In the genomic region with DNA sequence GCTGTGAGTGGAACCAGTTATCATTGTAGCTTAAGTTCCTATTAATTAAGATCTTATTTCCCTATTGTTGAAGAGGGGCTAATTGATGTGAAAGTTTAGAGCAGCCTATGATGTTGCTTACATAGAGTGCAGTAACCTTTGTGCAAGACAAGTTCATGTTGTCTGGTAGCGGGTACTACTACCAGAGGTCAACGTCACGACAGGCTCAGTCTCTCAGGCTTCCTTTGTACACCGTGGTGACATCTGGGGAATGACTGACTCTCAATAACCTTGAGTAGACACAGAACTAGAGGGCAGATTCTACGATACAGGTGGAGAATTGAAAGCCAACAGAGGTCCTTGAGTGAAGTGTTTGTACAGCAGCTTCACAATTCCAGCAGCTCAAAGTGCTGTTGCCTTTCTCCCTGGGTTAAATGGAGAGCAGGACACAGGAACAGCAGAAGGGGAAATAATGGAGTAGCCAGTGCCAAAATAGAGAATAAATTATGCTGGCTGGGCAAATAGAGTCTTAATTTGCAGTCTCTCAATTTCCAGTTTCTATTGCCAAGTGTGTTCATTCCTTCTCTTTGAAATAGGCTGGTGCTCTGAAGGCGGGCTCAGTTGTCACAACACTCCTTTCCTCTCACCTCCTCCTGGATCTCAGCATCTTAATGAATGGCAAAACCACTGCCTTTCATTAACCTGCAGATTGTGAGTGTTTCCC, we compare ENCODE assay signal across 20 mouse cellular contexts.
DNase-seq lines count a peak whose midpoint lies in the region; ATAC-seq and TF ChIP-seq lines count a peak whose summit lies in the region.
"Had no signal": no experiment of that assay in that cellular context is flagged by ENCODE, and none has a peak within 500 bp of the region (broad histone marks: within the 10 kb centered on the region; RNA-seq: fewer than 3 reads in every experiment).

No protein-coding gene starts in this region.

- no peak for TF ChIP-seq EP300 in lung, postnatal 0 days (IDR thresholded peaks at IDR 0.05)

- no peaks in the 10 kb centered on the region for H3K27me3 ChIP-seq in forebrain, embryonic 15.5 days
- H3K27me3 ChIP-seq in forebrain, embryonic 10.5 days (ENCODE audit: poor library complexity, severe bottlenecking) = no peaks in the 10 kb centered on the region
- no peaks in the 10 kb centered on the region for H3K27me3 ChIP-seq in lung, postnatal 0 days (replicated peaks; ENCODE audit: insufficient read depth, low read length)
- H3K27me3 ChIP-seq: CH12.LX; embryonic facial prominence, embryonic 12.5 days; heart, embryonic 13.5 days; hindbrain, embryonic 12.5 days had no signal

- H3K27ac ChIP-seq in forebrain, embryonic 15.5 days (replicated peaks) = no peak overlapping the region
- H3K27ac ChIP-seq in forebrain, embryonic 10.5 days = no peak overlapping the region
- no peak overlapping the region for H3K27ac ChIP-seq in lung, postnatal 0 days (ENCODE audit: low read length)
- H3K27ac ChIP-seq: embryonic facial prominence, embryonic 12.5 days; heart, embryonic 13.5 days; hindbrain, embryonic 12.5 days had no signal

- no peaks in the 10 kb centered on the region for H3K9me3 ChIP-seq in forebrain, embryonic 15.5 days
- H3K9me3 ChIP-seq in forebrain, embryonic 10.5 days = no peaks in the 10 kb centered on the region
- no peaks in the 10 kb centered on the region for H3K9me3 ChIP-seq in lung, postnatal 0 days (ENCODE audit: low read length)
- H3K9me3 ChIP-seq: embryonic facial prominence, embryonic 12.5 days; heart, embryonic 13.5 days; hindbrain, embryonic 12.5 days had no signal

- no peak overlapping the region for H3K9ac ChIP-seq in forebrain, embryonic 15.5 days (replicated peaks)
- no peak overlapping the region for H3K9ac ChIP-seq in lung, postnatal 0 days (replicated peaks; ENCODE audit: low read depth)
- H3K9ac ChIP-seq: embryonic facial prominence, embryonic 12.5 days; heart, embryonic 13.5 days; hindbrain, embryonic 12.5 days had no signal

- H3K4me1 ChIP-seq in forebrain, embryonic 15.5 days = peaks cover 21% of the 10 kb centered on the region
- no peaks in the 10 kb centered on the region for H3K4me1 ChIP-seq in forebrain, embryonic 10.5 days
- H3K4me1 ChIP-seq in lung, postnatal 0 days (ENCODE audit: insufficient read depth, low read depth, low read length) = no peaks in the 10 kb centered on the region
- H3K4me1 ChIP-seq: embryonic facial prominence, embryonic 12.5 days; heart, embryonic 13.5 days; hindbrain, embryonic 12.5 days had no signal

- no peak for DNase-seq in forebrain, embryonic 10.5 days (ENCODE audit: extremely low spot score, low spot score)
- peak; percentile 48 for DNase-seq in lung, postnatal 0 days (ENCODE audit: low spot score)
- DNase-seq in lung, postnatal 25 days (ENCODE audit: low spot score) = no peak
- peak; percentile 70 for DNase-seq in brain, embryonic 14.5 days (ENCODE audit: low read depth)
- no peak for DNase-seq in cerebellum, adult 9-10 months
- DNase-seq: adrenal gland, adult 8-10 months; adrenal gland, postnatal 36 days; cerebellum, adult 11 months; cerebellum, adult 8-10 months; cerebellum, postnatal 25 days; gastrocnemius, postnatal 36 days; heart, adult 11 months; heart, postnatal 36 days had no signal

- peak; percentile 65 for ATAC-seq in forebrain, embryonic 15.5 days (replicated peaks)
- no peak for ATAC-seq in lung, postnatal 0 days
- ATAC-seq: hindbrain, embryonic 16.5 days; inflammation-experienced regulatory T-cells, adult 6 months had no signal

- 41% methylated on average over 6 of the region's 6 CpGs for WGBS in forebrain, embryonic 15.5 days
- 85% methylated on average over 6 of the region's 6 CpGs for WGBS in forebrain, embryonic 10.5 days
- 56% methylated on average over 6 of the region's 6 CpGs for WGBS in lung, postnatal 0 days

- TF ChIP-seq CTCF in lung, postnatal 0 days (IDR thresholded peaks at IDR 0.05) = no peak
- TF ChIP-seq CTCF in brain, embryonic 14.5 days (IDR thresholded peaks at IDR 0.05; ENCODE audit: borderline replicate concordance, extremely low read depth, insufficient read depth, insufficient read length) = no peak

- no peak for TF ChIP-seq POLR2A in brain, embryonic 14.5 days (IDR thresholded peaks at IDR 0.05; ENCODE audit: borderline replicate concordance, extremely low read depth, insufficient read depth, insufficient read length, poor library complexity, severe bottlenecking)

- no peaks in the 10 kb centered on the region; the same call in none of the 2 replicates for H3K36me3 ChIP-seq in forebrain, embryonic 15.5 days
- peaks cover 26% of the 10 kb centered on the region for H3K36me3 ChIP-seq in forebrain, embryonic 10.5 days (replicated peaks)
- H3K36me3 ChIP-seq in lung, postnatal 0 days (ENCODE audit: insufficient read depth, low read length) = no peaks in the 10 kb centered on the region; the same call in 1 of the 2 replicates

- no peak overlapping the region for H3K4me3 ChIP-seq in forebrain, embryonic 15.5 days
- no peak overlapping the region for H3K4me3 ChIP-seq in forebrain, embryonic 10.5 days
- no peak overlapping the region for H3K4me3 ChIP-seq in lung, postnatal 0 days (ENCODE audit: low read depth, low read length)
- H3K4me3 ChIP-seq: embryonic facial prominence, embryonic 12.5 days; heart, embryonic 13.5 days; hindbrain, embryonic 12.5 days had no signal

- no peak overlapping the region for H3K4me2 ChIP-seq in forebrain, embryonic 15.5 days (replicated peaks)
- H3K4me2 ChIP-seq in lung, postnatal 0 days (replicated peaks; ENCODE audit: low read depth, low read length) = no peak overlapping the region
- H3K4me2 ChIP-seq: embryonic facial prominence, embryonic 12.5 days; heart, embryonic 13.5 days; hindbrain, embryonic 12.5 days had no signal

Comparison
In these comparisons a context has a peak if more than half of its experiments do, and no peak if none do; other contexts are left out.
1. DNase-seq: peak in lung, postnatal 0 days (single experiment) and brain, embryonic 14.5 days (single experiment); none in forebrain, embryonic 10.5 days (single experiment), lung, postnatal 25 days (single experiment) and cerebellum, adult 9-10 months (single experiment).